Mouse (Mus musculus): ENCODE data around the gene Zdhhc6. TPM values are rescaled to one million over a fixed set of nuclear protein-coding genes. Genes with fewer than 3 reads are reported as not detected.

Zdhhc6 gene
- polyA plus RNA-seq, 1 experiment from 2014 or later, result 96.8 TPM

- WGBS, result 89% methylated on average over 3 of the region's 3 CpGs
Observed at GRCm38 (mm10) chr19:55276770-55277169, 39.1 kb downstream of the Zdhhc6 start.

GRCm38 (mm10) chr19:55276100-55276499 is 39.7 kb downstream of the Zdhhc6 start:
- Histone ChIP-seq H3K9me3 (no peaks in the 10 kb centered on the region), H3K9ac (no peak overlapping the region), H3K4me3 (no peak overlapping the region), H3K27ac (no peak overlapping the region), H3K4me1 (no peaks in the 10 kb centered on the region), H3K36me3 (no peaks in the 10 kb centered on the region), H3K4me2 (replicated peaks) (no peak overlapping the region), H3K27me3 (no peaks in the 10 kb centered on the region)
- no peak for ATAC-seq (ENCODE audit: insufficient number of reproducible peaks, insufficient read depth, low FRiP score, low TSS enrichment)
- WGBS, result 82% methylated on average over 4 of the region's 4 CpGs

More at GRCm38 (mm10) chr19:55276770-55277169, 39.1 kb downstream of the Zdhhc6 start:
- Histone ChIP-seq H3K4me1 (no peaks in the 10 kb centered on the region), H3K27ac (no peak overlapping the region), H3K27me3 (no peaks in the 10 kb centered on the region), H3K4me3 (no peak overlapping the region), H3K36me3 (no peaks in the 10 kb centered on the region), H3K4me2 (replicated peaks) (no peak overlapping the region), H3K9me3 (no peaks in the 10 kb centered on the region), H3K9ac (no peak overlapping the region)
- ATAC-seq (ENCODE audit: insufficient number of reproducible peaks, insufficient read depth, low FRiP score, low TSS enrichment), result no peak

- no peaks in the 10 kb centered on the region for H3K4me1 ChIP-seq
- WGBS, result 83% methylated on average over 6 of the region's 6 CpGs
- no peak overlapping the region for H3K4me3 ChIP-seq
- H3K9me3 ChIP-seq, result no peaks in the 10 kb centered on the region
- H3K27me3 ChIP-seq, result no peaks in the 10 kb centered on the region
- H3K9ac ChIP-seq, result no peak overlapping the region
- H3K27ac ChIP-seq, result no peak overlapping the region
- H3K4me2 ChIP-seq (replicated peaks), result no peak overlapping the region
- no peak for ATAC-seq (ENCODE audit: insufficient number of reproducible peaks, insufficient read depth, low FRiP score, low TSS enrichment)
- no peaks in the 10 kb centered on the region for H3K36me3 ChIP-seq
Observed at GRCm38 (mm10) chr19:55273340-55273739, 42.5 kb downstream of the Zdhhc6 start.

GRCm38 (mm10) chr19:55271448-55271847 is 44.4 kb downstream of the Zdhhc6 start:
- H3K36me3 ChIP-seq, result no peaks in the 10 kb centered on the region
- H3K4me2 ChIP-seq (replicated peaks), result no peak overlapping the region
- H3K27me3 ChIP-seq, result no peaks in the 10 kb centered on the region
- no peak overlapping the region for H3K9ac ChIP-seq
- no peaks in the 10 kb centered on the region for H3K9me3 ChIP-seq
- 0 out of 2 replicates have a peak overlapping the region, but pooled peaks have one; percentile 6 for H3K27ac ChIP-seq
- WGBS, result 32% methylated on average over 3 of the region's 3 CpGs
- no peak for ATAC-seq (ENCODE audit: insufficient number of reproducible peaks, insufficient read depth, low FRiP score, low TSS enrichment)
- H3K4me3 ChIP-seq, result no peak overlapping the region
- H3K4me1 ChIP-seq, result no peaks in the 10 kb centered on the region

GRCm38 (mm10) chr19:55269051-55269450 is 46.8 kb downstream of the Zdhhc6 start:
- no peak overlapping the region for H3K27ac ChIP-seq
- H3K4me3 ChIP-seq, result no peak overlapping the region
- H3K9ac ChIP-seq, result no peak overlapping the region
- H3K36me3 ChIP-seq, result no peaks in the 10 kb centered on the region
- no peak overlapping the region for H3K4me2 ChIP-seq (replicated peaks)
- H3K27me3 ChIP-seq, result no peaks in the 10 kb centered on the region
- 82% methylated on average over 5 of the region's 5 CpGs for WGBS
- no peaks in the 10 kb centered on the region for H3K4me1 ChIP-seq
- no peaks in the 10 kb centered on the region for H3K9me3 ChIP-seq
- ATAC-seq (ENCODE audit: insufficient number of reproducible peaks, insufficient read depth, low FRiP score, low TSS enrichment), result no peak

GRCm38 (mm10) chr19:55268150-55268549 is 47.7 kb downstream of the Zdhhc6 start:
- H3K27me3 ChIP-seq, result no peaks in the 10 kb centered on the region
- WGBS, result 67% methylated on average over 3 of the region's 3 CpGs
- H3K36me3 ChIP-seq, result no peaks in the 10 kb centered on the region
- H3K4me3 ChIP-seq, result no peak overlapping the region
- no peaks in the 10 kb centered on the region for H3K9me3 ChIP-seq
- no peak overlapping the region for H3K27ac ChIP-seq
- H3K4me2 ChIP-seq (replicated peaks), result no peak overlapping the region
- no peak for ATAC-seq (ENCODE audit: insufficient number of reproducible peaks, insufficient read depth, low FRiP score, low TSS enrichment)
- H3K4me1 ChIP-seq, result no peaks in the 10 kb centered on the region
- H3K9ac ChIP-seq, result no peak overlapping the region

GRCm38 (mm10) chr19:55266786-55267185 is 49.0 kb downstream of the Zdhhc6 start:
- no peaks in the 10 kb centered on the region for H3K27me3 ChIP-seq
- WGBS, result 71% methylated on average over 3 of the region's 3 CpGs
- ATAC-seq (ENCODE audit: insufficient number of reproducible peaks, insufficient read depth, low FRiP score, low TSS enrichment), result no peak

GRCm38 (mm10) chr19:55265269-55265668 is 50.6 kb downstream of the Zdhhc6 start:
- Histone ChIP-seq H3K4me3 (no peak overlapping the region), H3K4me2 (replicated peaks) (no peak overlapping the region), H3K36me3 (no peaks in the 10 kb centered on the region), H3K9me3 (no peaks in the 10 kb centered on the region), H3K27me3 (no peaks in the 10 kb centered on the region), H3K4me1 (no peaks in the 10 kb centered on the region), H3K27ac (no peak overlapping the region), H3K9ac (no peak overlapping the region)
- 78% methylated on average over 3 of the region's 3 CpGs for WGBS
- no peak for ATAC-seq (ENCODE audit: insufficient number of reproducible peaks, insufficient read depth, low FRiP score, low TSS enrichment)

More at GRCm38 (mm10) chr19:55266786-55267185, 49.0 kb downstream of the Zdhhc6 start:
- Histone ChIP-seq H3K4me3 (no peak overlapping the region), H3K4me2 (replicated peaks) (no peak overlapping the region), H3K9me3 (no peaks in the 10 kb centered on the region), H3K36me3 (no peaks in the 10 kb centered on the region), H3K4me1 (no peaks in the 10 kb centered on the region), H3K9ac (no peak overlapping the region), H3K27ac (no peak overlapping the region)

GRCm38 (mm10) chr19:55260389-55261184 is 55.2 kb downstream of the Zdhhc6 start:
- H3K9me3 ChIP-seq, result no peaks in the 10 kb centered on the region
- no peak overlapping the region for H3K4me2 ChIP-seq (replicated peaks)
- whole genome bisulfite sequencing, result 78% methylated on average over 12 of the region's 12 CpGs
- H3K4me3 ChIP-seq, result no peak overlapping the region
- no peak overlapping the region for H3K27ac ChIP-seq
- H3K4me1 ChIP-seq, result no peaks in the 10 kb centered on the region
- no peak overlapping the region for H3K9ac ChIP-seq
- no peaks in the 10 kb centered on the region for H3K27me3 ChIP-seq
- ATAC-seq (ENCODE audit: insufficient number of reproducible peaks, insufficient read depth, low FRiP score, low TSS enrichment), result no peak
- H3K36me3 ChIP-seq, result no peaks in the 10 kb centered on the region

- Histone ChIP-seq H3K4me1 (peaks cover 6% of the 10 kb centered on the region; the same call in 1 of the 2 replicates), H3K9ac (no peak overlapping the region), H3K36me3 (no peaks in the 10 kb centered on the region), H3K4me3 (no peak overlapping the region), H3K27me3 (no peaks in the 10 kb centered on the region), H3K9me3 (no peaks in the 10 kb centered on the region), H3K4me2 (replicated peaks) (no peak overlapping the region), H3K27ac (no peak overlapping the region)
- WGBS, result 94% methylated on average over 5 of the region's 5 CpGs
- no peak for ATAC-seq (ENCODE audit: insufficient number of reproducible peaks, insufficient read depth, low FRiP score, low TSS enrichment)
Observed at GRCm38 (mm10) chr19:55258514-55258913, 57.3 kb downstream of the Zdhhc6 start.

- Histone ChIP-seq H3K27ac (no peak overlapping the region), H3K4me1 (peaks cover 6% of the 10 kb centered on the region; the same call in 1 of the 2 replicates), H3K27me3 (no peaks in the 10 kb centered on the region), H3K4me2 (replicated peaks) (no peak overlapping the region), H3K36me3 (no peaks in the 10 kb centered on the region), H3K9me3 (no peaks in the 10 kb centered on the region), H3K9ac (no peak overlapping the region), H3K4me3 (no peak overlapping the region)
- no peak for ATAC-seq (ENCODE audit: insufficient number of reproducible peaks, insufficient read depth, low FRiP score, low TSS enrichment)
- 90% methylated on average over 5 of the region's 5 CpGs for WGBS
Observed at GRCm38 (mm10) chr19:55257656-55258375, 58.0 kb downstream of the Zdhhc6 start.

GRCm38 (mm10) chr19:55256156-55256555 is 59.7 kb downstream of the Zdhhc6 start:
- Histone ChIP-seq H3K27me3 (no peaks in the 10 kb centered on the region), H3K9me3 (no peaks in the 10 kb centered on the region), H3K36me3 (no peaks in the 10 kb centered on the region), H3K4me1 (peaks cover 6% of the 10 kb centered on the region; the same call in 1 of the 2 replicates), H3K4me2 (replicated peaks) (no peak overlapping the region), H3K4me3 (no peak overlapping the region), H3K27ac (no peak overlapping the region), H3K9ac (no peak overlapping the region)
- WGBS, result 79% methylated on average over 9 of the region's 9 CpGs
- no peak for ATAC-seq (ENCODE audit: insufficient number of reproducible peaks, insufficient read depth, low FRiP score, low TSS enrichment)
